Mouse (Mus musculus) myocyte (in vitro differentiated cells): ENCODE measurements around the gene Gm1123. TPM values are rescaled to one million over a fixed set of nuclear protein-coding genes. Genes with fewer than 3 reads are reported as not detected.

Source experiments
- H3K27me3 ChIP-seq: one replicate; pipeline ENCODE4 v1.6.1; 2011; ENCODE audit not compliant: control insufficient read depth, insufficient read depth, insufficient read length
- H3K36me3 ChIP-seq: one replicate; pipeline ENCODE4 v1.6.1; 2011; ENCODE audit not compliant: control insufficient read depth, insufficient read depth
- H3K4me2 ChIP-seq: one replicate; pipeline ENCODE4 v1.6.1; 2011; ENCODE audit warnings: low read depth, control low read depth
- H3K4me3 ChIP-seq: one replicate; pipeline ENCODE4 v1.5.1; 2011; ENCODE audit warnings: mild to moderate bottlenecking, control low read depth, moderate library complexity
- H3K79me2 ChIP-seq: one replicate; pipeline ENCODE4 v1.6.1; 2011; ENCODE audit not compliant: control insufficient read depth, insufficient read depth
- H3ac ChIP-seq: one replicate; pipeline ENCODE4 v1.6.1; 2011; ENCODE audit not compliant: control insufficient read depth, insufficient read length
- CEBPB ChIP-seq: IDR thresholded peaks from 2 replicates; pipeline ENCODE4 v1.6.1; 2011; ENCODE audit warnings: mild to moderate bottlenecking, moderate library complexity; ENCODE audit not compliant: poor library complexity, insufficient read depth, severe bottlenecking
- E2F4 ChIP-seq: IDR thresholded peaks from one replicate; pipeline ENCODE4 v1.6.1; 2011; ENCODE audit warnings: mild to moderate bottlenecking, control low read depth, moderate library complexity; ENCODE audit not compliant: insufficient read depth
- MAX ChIP-seq: IDR thresholded peaks from one replicate; pipeline ENCODE4 v1.6.1; 2011; ENCODE audit warnings: low read depth, mild to moderate bottlenecking, control low read depth
- MYOD1 ChIP-seq, 3 experiments: IDR thresholded peaks; one replicate each; pipeline ENCODE4 v1.6.1; 2011; ENCODE audit warnings: control low read depth in 2 of 3, low read depth in 2 of 3, mild to moderate bottlenecking in 2 of 3, moderate library complexity in 1 of 3; ENCODE audit not compliant: insufficient read length in 2 of 3, control insufficient read depth in 1 of 3
- MYOG ChIP-seq, 3 experiments: IDR thresholded peaks; one replicate each; pipeline ENCODE4 v1.6.1; 2011; ENCODE audit warnings: control low read depth in 2 of 3, low read depth in 2 of 3, mild to moderate bottlenecking in 2 of 3; ENCODE audit not compliant: insufficient read length in 2 of 3, control insufficient read depth in 1 of 3, insufficient read depth in 1 of 3
- POLR2A ChIP-seq: IDR thresholded peaks from one replicate; pipeline ENCODE4 v1.6.1; 2011; ENCODE audit warnings: low read depth, mild to moderate bottlenecking, control low read depth, moderate library complexity; ENCODE audit not compliant: insufficient read length
- POLR2AphosphoS2 ChIP-seq: IDR thresholded peaks from one replicate; pipeline ENCODE4 v1.6.1; 2011; ENCODE audit warnings: low read depth, control low read depth; ENCODE audit not compliant: insufficient read length
- REST ChIP-seq: IDR thresholded peaks from one replicate; pipeline ENCODE4 v1.6.1; 2011; ENCODE audit warnings: mild to moderate bottlenecking, control low read depth, moderate library complexity; ENCODE audit not compliant: insufficient read depth, insufficient read length
- SRF ChIP-seq: IDR thresholded peaks from one replicate; pipeline ENCODE4 v1.6.1; 2011; ENCODE audit warnings: low read depth; ENCODE audit not compliant: control insufficient read depth, insufficient read length
- TCF12 ChIP-seq: IDR thresholded peaks from one replicate; pipeline ENCODE4 v1.6.1; 2011; ENCODE audit warnings: mild to moderate bottlenecking, control low read depth; ENCODE audit not compliant: poor library complexity, insufficient read depth, severe bottlenecking
- TCF3 ChIP-seq: IDR thresholded peaks from one replicate; pipeline ENCODE4 v1.6.1; 2011; ENCODE audit warnings: low read depth, control low read depth; ENCODE audit not compliant: insufficient read length
- USF1 ChIP-seq: IDR thresholded peaks from one replicate; pipeline ENCODE4 v1.6.1; 2011; ENCODE audit warnings: low read depth, mild to moderate bottlenecking, control low read depth, moderate library complexity
- polyA plus RNA-seq: library from polyadenylated mRNA; unstranded; fragments of >200 nt; fragmentation: generic; extraction: Trizol; gene quantifications from one replicate; pipeline ENCODE4 v1.2.1, GENCODE M21; 2012; ENCODE audit warnings: missing spikeins

The Gm1123 gene
- polyA plus RNA-seq, 1 experiment = not detected

GRCm38 (mm10) chr9:98961591-98962477 lies 73.7 kb downstream of the Gm1123 start:
- H3K4me3 ChIP-seq = no peak overlapping the region
- no peaks in the 10 kb centered on the region for H3K36me3 ChIP-seq
- H3K4me2 ChIP-seq = no peak overlapping the region
- TF ChIP-seq POLR2AphosphoS2 = no peak
- TF ChIP-seq E2F4 = no peak
- no peak for TF ChIP-seq SRF
- TF ChIP-seq POLR2A = no peak
- no peak for TF ChIP-seq USF1
- no peak for TF ChIP-seq TCF3
- no peak for TF ChIP-seq TCF12
- no peak for TF ChIP-seq MAX
- no peak for TF ChIP-seq CEBPB
- TF ChIP-seq REST = no peak
- TF ChIP-seq MYOD1 (IDR thresholded peaks at IDR 0.05; ENCODE audit: control insufficient read depth in 1 of 3, insufficient read length in 2 of 3, low read depth in 2 of 3) = no peak
- TF ChIP-seq MYOG (IDR thresholded peaks at IDR 0.05; ENCODE audit: control insufficient read depth in 1 of 3, insufficient read depth in 1 of 3, insufficient read length in 2 of 3, low read depth in 2 of 3) = no peak
- H3K79me2 ChIP-seq = no peaks in the 10 kb centered on the region
- H3ac ChIP-seq = no peak overlapping the region
- H3K27me3 ChIP-seq = peaks cover 68% of the 10 kb centered on the region

DNA sequence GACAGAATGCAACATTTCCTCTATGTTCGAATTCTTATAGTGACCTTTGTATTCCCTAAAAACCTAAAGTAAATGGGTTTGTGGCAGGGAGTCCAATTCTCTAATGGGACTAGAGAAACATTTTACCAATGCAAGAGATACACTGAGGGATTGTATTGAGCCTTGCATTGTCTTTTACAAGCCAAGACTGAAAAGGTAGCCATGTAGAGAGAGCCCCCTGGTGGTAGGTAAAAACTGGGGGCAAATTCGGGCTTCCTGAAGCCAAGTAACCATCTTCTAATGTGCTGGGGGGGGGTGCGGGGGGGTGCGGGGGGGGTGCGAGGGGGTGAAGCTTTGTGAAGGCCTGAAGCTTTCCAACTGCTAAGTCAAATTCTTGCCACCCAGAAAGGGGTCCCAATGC lies 75.2 kb downstream of the Gm1123 start:
- TF ChIP-seq POLR2AphosphoS2 (no peak), REST (no peak), MYOD1 (IDR thresholded peaks at IDR 0.05; ENCODE audit: control insufficient read depth in 1 of 3, insufficient read length in 2 of 3, low read depth in 2 of 3) (no peak), TCF3 (no peak), MYOG (IDR thresholded peaks at IDR 0.05; ENCODE audit: control insufficient read depth in 1 of 3, insufficient read depth in 1 of 3, insufficient read length in 2 of 3, low read depth in 2 of 3) (no peak), E2F4 (no peak), POLR2A (no peak), SRF (no peak), MAX (no peak), USF1 (no peak), TCF12 (no peak), CEBPB (no peak)
- Histone ChIP-seq H3K27me3 (peaks cover 77% of the 10 kb centered on the region), H3K36me3 (no peaks in the 10 kb centered on the region), H3K4me3 (no peak overlapping the region), H3ac (no peak overlapping the region), H3K4me2 (no peak overlapping the region), H3K79me2 (no peaks in the 10 kb centered on the region)

DNA sequence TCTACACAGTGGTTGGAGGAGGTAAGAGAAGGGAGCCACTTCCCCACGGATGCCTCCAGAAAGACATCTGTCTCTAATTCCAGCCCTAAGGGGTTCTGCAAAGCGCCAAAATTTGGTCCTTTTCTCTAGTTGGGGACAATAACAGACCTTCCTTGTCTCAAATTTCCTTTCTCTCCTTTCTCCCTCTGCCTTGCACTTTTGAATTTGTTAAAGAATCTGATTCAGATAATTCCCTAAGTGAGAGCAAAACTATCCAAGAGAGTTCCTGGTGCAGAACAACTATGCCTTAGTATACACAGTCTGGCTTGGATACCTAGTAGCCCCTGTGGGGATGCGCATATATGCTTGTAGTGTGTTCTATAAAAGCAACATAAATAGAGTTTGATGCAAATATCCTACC lies 75.7 kb downstream of the Gm1123 start:
- Histone ChIP-seq H3K79me2 (no peaks in the 10 kb centered on the region), H3K4me3 (no peak overlapping the region), H3K27me3 (peaks cover 77% of the 10 kb centered on the region), H3K36me3 (no peaks in the 10 kb centered on the region), H3K4me2 (no peak overlapping the region), H3ac (no peak overlapping the region)
- no peak for TF ChIP-seq REST
- TF ChIP-seq MYOD1 (IDR thresholded peaks at IDR 0.05; ENCODE audit: control insufficient read depth in 1 of 3, insufficient read length in 2 of 3, low read depth in 2 of 3) = no peak
- TF ChIP-seq TCF3 = no peak
- TF ChIP-seq MYOG (IDR thresholded peaks at IDR 0.05; ENCODE audit: control insufficient read depth in 1 of 3, insufficient read depth in 1 of 3, insufficient read length in 2 of 3, low read depth in 2 of 3) = no peak
- no peak for TF ChIP-seq POLR2AphosphoS2
- no peak for TF ChIP-seq CEBPB
- TF ChIP-seq SRF = no peak
- TF ChIP-seq USF1 = no peak
- TF ChIP-seq TCF12 = no peak
- TF ChIP-seq MAX = no peak
- TF ChIP-seq E2F4 = no peak
- no peak for TF ChIP-seq POLR2A

- TF ChIP-seq USF1 = no peak
- Histone ChIP-seq H3K4me2 (no peak overlapping the region), H3K79me2 (no peaks in the 10 kb centered on the region), H3ac (no peak overlapping the region), H3K36me3 (no peaks in the 10 kb centered on the region), H3K4me3 (no peak overlapping the region), H3K27me3 (peaks cover 80% of the 10 kb centered on the region)
Measured at GRCm38 (mm10) chr9:98958628-98959027, 76.9 kb downstream of the Gm1123 start.

DNA sequence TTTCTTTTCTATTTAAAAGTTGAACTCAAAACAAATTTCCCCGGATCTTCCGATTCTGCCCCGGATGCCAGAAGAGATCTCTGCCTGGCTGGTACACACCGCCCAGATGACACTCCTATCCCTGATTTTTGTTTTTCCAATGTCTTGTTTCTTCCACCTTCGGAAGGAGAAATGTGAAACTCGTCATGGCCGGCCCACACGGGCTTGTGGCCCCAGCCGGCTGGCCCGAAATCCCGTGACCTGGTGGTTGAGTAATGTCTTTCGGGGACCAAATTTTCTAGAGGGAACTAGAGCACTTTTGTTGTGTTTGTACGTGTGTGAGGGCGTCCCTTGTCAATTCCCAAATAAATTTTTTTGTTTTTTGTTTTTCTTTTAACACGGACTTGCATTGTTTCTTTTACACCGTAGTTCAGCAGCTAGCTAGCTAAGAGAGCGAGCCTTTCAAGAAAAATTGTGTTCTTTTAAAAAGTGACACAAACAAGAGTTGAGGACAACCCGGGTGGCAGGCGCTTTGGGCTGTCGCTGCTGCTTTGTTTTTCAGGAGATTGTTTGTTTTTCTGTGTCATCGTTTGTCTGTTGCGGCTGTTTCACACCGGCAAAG lies 77.7 kb downstream of the Gm1123 start:
- Histone ChIP-seq H3K79me2 (no peaks in the 10 kb centered on the region), H3K27me3 (peaks cover 79% of the 10 kb centered on the region), H3ac (no peak overlapping the region), H3K36me3 (no peaks in the 10 kb centered on the region), H3K4me2 (no peak overlapping the region), H3K4me3 (no peak overlapping the region)
- TF ChIP-seq MYOD1 (IDR thresholded peaks at IDR 0.05; ENCODE audit: control insufficient read depth in 1 of 3, insufficient read length in 2 of 3, low read depth in 2 of 3) (no peak), CEBPB (no peak), E2F4 (no peak), TCF3 (no peak), POLR2AphosphoS2 (no peak), REST (no peak), TCF12 (no peak), USF1 (no peak), POLR2A (no peak), MYOG (IDR thresholded peaks at IDR 0.05; ENCODE audit: control insufficient read depth in 1 of 3, insufficient read depth in 1 of 3, insufficient read length in 2 of 3, low read depth in 2 of 3) (no peak), MAX (no peak)
